Mouse (Mus musculus) frontal cortex, postnatal 10 days (tissue): ENCODE results near the gene Nek10.
"Not testable (repeated sequence)": the region's sequence is repeated elsewhere in the genome, so short reads cannot be mapped to it uniquely, and the experiment has no call there.

ENCODE experiments used
- DNase-seq, 2 experiments: peaks; one replicate each; pipeline ENCODE4 v3.0.0; 2022; ENCODE audit warnings: low spot score in 2 of 2, mixed read lengths in 1 of 2

The Nek10 gene

DNA sequence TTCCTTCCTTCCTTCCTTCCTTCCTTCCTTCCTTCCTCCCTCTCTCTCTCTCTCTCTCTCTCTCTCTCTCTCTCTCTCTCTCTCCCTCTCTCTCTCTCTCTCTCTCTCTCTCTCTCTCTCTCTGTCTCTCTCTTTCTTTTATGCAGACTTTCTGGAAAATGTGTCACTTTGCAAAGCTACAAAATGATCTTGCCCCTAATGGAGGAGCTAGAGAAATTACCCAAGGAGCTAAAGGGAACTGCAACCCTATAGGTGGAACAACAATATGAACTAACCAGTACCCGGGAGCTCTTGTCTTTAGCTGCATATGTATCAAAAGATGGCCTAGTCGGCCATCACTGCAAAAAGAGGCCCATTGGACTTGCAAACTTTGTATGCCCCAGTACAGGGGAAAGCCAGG is at the start of gene Nek10:
Nek10 (plus strand) TSS at position 301 of the 400 bp plus-strand sequence.
- not testable (repeated sequence) for DNase-seq

DNA sequence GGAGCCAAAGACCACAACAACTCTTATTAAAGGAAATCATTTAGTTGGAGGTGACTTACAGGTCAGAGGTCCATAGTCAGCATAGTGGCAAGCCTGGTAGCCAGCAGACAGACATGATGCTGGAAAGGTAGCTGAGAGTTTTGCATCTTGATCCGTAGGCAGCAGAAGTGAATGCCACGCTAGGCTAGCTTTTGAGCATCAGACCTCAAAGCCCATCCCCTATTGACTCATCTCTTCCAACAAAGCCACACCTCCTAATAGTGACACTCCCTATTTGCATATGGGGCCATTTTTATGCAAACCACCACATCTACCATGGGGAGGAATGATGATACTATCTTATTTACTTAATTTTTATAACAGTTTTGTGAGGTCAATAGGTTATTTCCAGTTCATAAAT is 22.0 kb upstream of the Nek10 start:
- DNase-seq: no peak

GRCm38 (mm10) chr14:14784223-14784622 is 19.0 kb upstream of the Nek10 start:
- DNase-seq: no peak

DNA sequence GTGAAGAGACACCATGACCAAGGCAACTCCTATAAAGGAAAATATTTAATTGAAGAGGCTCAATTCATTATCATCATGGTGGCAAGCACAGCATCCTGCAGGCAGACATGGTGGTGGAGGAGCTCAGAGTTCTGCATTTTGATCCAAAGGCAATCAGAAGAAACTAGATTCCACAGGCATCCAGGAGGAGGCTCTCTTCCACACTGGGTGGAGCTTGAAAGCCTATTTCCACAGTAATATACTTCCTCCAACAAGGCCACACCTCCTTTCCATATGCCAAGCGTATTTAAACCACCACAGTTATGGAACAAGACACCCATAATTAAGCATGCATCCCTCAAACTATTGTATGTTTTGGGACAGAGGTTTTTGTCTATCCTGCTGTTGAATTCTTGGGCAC is 16.2 kb upstream of the Nek10 start:
- DNase-seq: no peak

DNA sequence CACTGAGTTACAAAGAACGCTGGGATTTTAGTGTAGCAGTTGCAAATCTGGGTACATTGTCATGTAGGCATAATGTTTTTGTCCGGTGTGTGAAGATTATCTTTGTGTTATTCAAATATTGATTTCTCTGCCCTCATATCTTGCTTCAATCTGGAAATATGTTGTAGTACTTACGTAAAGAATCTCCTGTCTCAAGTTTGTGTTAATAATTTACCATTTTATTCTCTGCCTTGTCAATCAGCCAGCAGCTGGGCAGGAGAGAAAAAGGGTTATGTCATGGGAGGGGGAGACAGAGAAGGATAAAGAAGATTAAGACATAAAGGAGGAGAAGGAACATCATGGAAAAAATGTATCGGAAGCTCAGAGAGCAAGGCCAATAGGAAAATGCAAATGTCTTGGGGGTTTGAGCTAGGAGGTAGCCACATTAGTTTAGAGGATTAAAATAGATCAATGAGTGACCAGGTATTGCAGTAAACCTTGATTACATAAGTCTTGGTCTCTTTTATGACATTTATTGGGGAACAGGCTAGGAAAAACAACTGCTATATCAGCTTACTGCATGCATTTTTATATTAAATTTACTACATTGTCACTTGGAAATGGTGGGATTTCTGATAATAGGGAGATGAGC is 13.3 kb upstream of the Nek10 start:
- DNase-seq: no peak

DNA sequence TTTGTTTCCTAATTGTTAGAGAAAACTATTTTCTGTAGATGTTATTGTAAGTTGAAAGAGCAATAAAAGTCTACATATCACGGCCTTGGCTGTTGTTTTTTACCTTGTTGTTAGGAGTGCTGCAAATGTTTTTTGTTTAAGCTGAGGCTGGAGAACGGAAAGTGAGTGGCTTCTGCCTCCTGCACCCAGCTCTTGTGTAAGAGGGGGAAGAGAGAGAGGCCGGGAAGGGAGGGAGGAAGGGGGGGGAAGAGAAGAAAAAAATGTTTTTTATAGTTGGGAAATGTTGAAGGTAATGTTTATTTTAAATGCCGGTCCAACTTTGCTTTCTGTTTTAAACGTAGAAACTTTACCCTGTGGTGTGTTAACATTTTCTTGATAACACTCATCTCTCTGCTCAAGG is 3.4 kb upstream of the Nek10 start:
- no peak for DNase-seq

DNA sequence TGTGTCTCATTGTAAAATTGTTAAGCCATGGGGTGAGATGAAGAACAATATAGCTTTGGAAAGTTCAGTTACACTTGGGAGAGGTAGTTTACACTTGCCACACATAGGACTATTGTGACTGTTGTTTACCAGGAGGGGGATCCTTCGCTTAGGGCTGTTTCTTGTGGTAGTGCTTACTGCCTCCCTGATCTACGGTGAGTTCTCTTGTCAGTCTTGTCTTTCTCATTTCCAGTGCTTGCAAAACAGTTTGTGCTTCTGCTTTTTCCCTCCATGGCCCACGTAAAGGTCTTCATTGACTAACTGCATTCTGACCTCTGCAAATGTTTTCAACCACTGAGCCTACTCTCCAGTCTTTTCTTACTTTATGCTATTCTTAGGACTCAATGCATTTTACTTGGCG is 2.9 kb upstream of the Nek10 start:
- DNase-seq: no peak

- DNase-seq: no peak
These were observed 2.4 kb upstream of the Nek10 start for GRCm38 (mm10) chr14:14800810-14801209.

DNA sequence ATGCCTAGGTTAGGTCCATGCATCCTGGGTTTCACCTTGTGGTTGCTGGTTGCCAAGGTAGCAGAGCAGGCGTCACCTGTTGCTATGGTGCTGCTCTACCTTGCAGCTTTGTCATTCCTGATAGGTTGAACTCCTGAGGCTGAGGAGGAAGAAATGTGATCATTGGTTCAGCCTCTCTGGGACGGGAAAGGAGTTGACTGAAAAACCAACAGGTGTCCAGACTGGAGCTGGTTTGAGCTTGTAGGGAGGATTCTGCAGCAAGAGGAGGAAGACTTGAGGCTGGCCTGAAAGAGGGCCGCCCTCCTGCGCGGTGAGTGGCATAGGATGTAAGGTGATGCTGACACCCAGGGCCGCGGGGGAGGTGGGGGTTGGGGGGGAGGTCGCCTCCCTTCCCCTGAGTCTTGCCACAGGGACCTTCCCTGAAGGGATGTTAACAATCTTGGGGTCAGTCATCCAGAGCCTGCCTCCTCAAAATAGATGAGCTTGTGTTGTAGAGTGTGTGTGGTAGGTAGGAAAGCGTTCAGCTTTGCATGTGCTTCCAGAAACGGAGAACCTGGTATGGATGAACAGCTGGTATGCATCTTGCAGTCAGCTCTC is 804 bp downstream of the Nek10 start:
- peak; percentile 34 to 57 for DNase-seq

- DNase-seq: no peak
These were observed 1.4 kb downstream of the Nek10 start for GRCm38 (mm10) chr14:14804518-14805212.

DNA sequence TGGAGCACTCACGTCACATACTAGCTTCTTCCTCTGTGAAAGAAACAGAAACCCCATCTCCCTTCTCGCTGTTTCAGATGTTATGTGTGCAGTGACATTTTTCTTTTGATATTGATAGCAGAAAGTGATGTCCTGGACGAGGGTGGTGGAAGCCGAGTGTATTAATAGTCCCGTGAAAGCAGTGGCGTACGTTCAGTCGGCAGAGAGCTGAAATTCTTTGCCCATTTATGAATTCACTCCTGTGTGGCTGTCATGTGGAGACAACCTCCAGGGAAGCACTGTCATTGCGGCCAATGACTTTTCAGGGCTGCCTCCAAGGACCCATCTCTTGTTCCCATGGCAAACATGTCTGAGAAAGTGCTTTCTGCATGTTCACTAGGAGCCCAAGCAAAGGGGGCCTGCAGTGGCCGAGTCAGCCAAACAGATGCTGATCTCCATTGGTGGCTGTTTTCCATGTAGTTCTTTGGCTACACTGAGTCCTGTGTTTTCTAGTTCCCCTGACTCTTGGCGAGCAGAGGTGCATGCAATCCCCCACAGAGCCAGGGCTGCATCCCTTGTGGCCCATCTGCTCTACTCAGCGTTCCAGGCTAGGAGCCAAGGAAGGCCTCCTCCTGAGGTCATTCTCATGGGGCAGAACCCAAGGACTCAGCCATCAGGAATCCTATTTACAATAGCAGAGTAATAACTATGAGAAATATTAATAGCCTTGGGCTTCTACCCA is 29.5 kb downstream of the Nek10 start:
- peak; percentile 17 to 27 for DNase-seq

- no peak for DNase-seq
These were observed 30.3 kb downstream of the Nek10 start for GRCm38 (mm10) chr14:14833498-14833897.

DNA sequence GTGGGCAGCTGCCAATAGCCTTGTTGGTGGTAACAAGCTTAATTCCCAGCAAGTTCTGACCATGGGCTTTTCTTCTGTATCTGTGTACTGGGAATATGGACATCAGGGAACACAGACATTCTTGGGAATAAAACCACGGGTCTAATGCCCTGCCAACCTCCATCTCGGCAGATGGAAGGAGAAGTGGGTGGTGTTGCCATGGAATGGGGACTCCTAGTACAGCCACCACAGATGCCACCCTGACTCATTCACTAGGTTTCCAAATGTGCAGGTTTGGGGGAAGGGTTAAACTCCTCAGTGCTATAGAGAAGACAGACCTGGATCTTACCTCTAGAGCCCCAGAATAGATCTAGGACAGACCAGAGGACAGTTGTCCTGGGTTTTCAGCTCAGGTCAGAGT is 31.1 kb downstream of the Nek10 start:
- DNase-seq: no peak

GRCm38 (mm10) chr14:14837627-14838026 is 34.4 kb downstream of the Nek10 start:
- DNase-seq: no peak

DNA sequence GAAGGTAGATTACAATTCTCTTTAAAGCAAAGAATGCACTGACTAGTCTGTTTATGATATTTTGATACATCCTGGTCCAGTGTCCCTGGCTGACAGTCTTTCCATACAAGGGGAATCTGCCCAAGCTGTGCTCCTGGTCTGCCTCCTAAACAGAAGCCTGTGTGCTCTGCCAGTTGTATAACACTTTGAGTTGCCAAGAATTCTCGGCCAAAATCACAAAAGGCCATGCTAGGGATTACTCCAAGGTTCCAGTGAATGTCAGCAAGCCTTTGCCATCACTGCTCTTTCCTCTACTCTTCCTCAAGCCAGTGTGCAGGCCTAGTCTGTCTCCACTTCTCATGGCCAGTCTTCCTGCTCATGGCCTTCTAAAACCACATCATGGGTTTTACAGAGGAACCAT is 34.9 kb downstream of the Nek10 start:
- DNase-seq: no peak

DNA sequence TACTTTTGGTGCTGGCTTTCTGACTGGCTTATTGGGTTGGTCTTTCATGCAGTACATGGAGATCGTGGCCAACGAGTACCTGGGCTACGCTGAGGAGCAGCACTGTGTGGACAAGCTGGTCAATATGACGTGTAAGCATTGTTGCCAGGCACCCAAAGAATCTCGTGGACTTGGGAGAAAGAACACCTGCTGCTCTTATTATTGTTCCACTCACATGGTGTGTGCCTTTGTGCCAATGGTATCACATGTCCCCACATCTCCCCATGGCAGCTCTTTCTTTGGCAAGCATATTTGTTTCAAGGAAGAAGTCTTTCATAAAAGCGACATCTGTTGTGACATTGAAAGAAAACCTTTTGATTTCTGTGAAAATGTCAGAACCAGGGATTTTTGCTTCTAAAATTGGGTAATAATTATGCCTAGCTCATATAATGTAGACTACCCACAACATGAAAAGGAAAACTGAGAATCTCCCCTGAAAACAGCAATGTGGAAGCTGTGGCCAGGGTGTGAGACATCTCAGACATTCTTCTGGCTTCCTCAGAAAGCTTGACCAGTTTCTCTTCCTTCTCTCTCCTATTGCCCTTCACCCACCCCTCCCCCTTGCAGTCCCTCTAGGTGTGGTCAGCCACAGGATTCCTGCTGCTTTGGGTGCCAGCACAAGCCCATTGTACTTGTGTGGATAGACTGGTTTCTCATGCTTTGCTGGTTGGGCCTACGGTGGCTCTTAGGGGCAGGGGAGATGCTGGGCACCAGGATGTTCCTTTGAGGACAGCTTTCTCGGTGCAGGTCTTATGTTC is 39.7 kb downstream of the Nek10 start:
- no peak for DNase-seq

DNA sequence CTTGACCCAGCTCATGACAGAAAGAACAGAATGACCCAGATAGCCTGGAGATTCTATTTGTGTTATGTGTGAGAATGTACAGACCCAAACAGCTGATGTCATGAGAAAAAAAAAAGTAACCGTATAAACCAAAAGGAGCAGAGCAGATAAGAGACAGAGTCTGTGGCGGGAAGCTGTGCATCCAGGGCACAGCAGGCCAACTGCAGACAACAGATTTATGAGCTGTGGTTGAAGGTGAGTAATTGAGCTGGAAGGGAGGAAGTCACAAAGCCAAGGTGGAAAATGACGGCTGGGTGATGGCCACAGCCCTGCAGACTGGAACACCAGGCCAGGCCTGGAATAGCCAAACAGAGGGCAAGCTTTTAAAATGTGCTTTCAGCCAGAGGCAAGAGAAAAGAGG is 49.6 kb downstream of the Nek10 start:
- DNase-seq: no peak

DNA sequence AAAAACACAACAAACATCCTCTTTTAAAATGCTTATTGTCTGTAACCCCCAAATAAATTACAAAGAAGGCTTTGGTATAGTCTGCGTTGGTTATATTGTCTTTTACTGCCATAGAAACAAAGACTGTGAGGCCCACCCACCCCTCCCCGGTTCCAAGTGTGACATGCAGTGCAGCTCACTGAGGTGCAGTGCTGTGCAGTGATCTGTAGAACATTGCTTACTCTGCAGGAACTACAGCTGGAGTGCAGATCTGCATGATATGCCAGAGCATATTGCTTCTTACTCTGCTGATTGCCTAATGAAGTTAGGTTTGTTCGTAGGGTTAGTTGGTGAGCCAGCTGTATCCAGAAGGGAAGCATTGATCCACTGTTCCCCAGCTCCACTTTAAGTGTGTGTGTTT is 57.1 kb downstream of the Nek10 start:
- no peak for DNase-seq

DNA sequence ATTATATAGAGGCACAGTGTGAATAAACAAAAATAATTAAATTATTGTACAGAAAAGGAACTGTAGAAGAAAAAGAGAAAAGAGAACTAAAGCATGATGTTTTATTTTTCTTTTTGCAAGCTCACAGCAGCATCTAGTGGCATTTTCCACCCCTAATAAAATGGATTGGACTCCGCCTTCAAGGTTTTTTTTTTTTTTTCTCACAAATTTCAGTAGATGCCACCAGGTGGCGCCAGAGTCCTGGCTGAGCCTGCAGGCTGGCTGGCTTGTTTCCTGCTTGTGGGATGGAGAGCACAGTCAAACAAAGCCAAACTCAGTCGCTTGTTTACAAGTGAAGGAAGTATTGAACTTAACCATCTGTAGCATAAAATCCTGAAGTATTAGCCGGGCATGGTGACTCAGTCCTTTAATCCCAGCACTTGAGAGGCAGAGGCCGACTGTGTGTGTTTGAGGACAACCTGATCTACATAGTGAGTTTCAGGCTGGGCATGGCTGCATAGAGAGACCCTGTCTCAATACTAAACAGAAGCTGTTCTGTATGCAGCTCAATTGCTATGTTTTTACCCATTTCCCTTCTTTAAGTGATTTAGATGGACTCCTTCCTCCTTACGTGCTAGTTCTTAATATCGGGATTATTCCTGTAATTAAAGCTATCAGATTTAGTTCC is 60.6 kb downstream of the Nek10 start:
- peak; percentile 50 to 79 for DNase-seq

DNA sequence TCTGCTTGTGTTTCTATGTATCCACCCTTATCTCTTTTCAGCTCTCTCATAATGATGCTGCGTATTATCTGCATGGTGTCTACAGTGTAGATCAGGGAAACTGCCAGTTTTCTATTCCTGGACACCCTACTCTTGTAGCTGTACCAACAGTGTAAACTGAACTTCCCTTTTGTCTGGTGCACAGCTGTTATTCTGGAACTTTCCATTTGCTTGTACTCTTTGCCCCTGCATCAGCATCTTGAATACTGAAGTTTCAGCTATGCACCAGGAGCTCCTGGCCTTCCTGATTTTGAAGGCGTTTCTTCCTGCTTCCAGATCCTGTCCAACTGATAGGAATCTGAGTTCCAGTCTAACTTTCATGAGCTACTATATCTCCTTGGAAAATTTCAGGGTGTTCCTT is 66.0 kb downstream of the Nek10 start:
- DNase-seq: no peak

DNA sequence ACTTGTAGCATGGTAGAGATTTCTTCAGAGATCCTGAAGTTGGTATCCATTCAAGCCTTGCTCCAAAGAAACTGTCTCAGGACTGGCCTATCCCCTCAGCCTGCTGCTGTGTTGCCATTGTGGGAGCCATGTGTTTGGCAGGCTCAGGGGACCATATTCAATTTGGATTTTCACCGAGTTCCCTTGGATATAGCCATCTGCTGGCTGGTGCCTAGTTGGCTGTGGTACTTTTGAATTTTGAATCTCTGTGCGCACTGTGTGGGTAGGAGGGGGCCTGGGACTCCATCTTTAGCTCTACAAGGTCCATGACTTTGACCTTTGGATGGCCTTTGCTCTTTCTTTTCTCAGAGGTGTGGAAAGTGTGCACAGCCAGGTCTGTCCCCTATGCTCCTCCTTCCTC is 66.8 kb downstream of the Nek10 start:
- no peak for DNase-seq
